ENCODE assay signal across 8 mouse cellular contexts in the genomic region with DNA sequence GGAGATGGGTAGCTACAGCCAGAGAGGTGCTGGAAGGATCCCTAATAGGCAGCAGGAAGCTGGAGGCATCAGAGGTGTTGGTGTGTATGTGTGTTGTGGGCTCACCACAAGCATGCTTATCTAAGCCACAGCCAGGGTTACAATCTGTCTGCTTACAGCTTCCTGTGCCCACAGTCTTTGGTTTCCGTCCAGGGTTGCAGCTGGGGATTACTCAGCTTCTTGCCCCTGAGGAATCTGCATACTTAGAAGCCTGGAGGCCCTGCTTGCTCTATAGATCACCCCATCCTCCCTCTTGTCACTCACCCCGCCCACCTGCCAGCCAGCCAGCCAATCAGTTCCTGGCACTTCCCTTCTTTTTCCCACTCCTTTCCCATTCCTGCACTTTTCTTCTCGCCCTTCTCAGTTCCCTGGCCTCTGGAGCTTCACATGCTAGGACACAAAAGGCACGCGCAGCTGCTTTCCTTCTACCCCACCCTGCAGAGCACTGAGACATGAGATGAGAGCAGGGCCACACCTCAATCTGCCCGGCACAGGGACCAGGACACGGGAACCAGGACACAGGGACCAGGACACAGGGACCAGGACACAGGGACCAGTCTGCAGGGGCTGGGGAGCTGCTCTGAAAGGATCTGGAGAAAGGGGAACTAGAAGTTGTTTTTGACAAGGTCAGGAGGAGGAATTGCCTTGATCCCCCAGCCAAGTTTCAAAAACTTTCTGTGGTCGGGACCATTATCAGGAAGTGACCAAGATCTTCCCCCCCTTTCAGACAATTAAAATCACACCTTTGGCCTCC. TPM values are rescaled to one million over a fixed set of nuclear protein-coding genes. Genes with fewer than 3 reads are reported as not detected.
DNase-seq lines count a peak whose midpoint lies in the region; ATAC-seq lines count a peak whose summit lies in the region.
"Not testable (repeated sequence)": the region's sequence is repeated elsewhere in the genome, so short reads cannot be mapped to it uniquely, and the experiment has no call there.

No protein-coding gene starts in this region.

- H3K4me1 ChIP-seq in forebrain, embryonic 10.5 days; heart, embryonic 10.5 days; intestine, embryonic 15.5 days (replicated peaks); midbrain, embryonic 12.5 days: not testable (repeated sequence)

- 14% methylated on average over 1 of the region's 8 CpGs for WGBS in forebrain, embryonic 10.5 days
- WGBS in heart, embryonic 10.5 days = 0% methylated on average over 1 of the region's 8 CpGs
- WGBS in intestine, embryonic 15.5 days = 25% methylated on average over 1 of the region's 8 CpGs
- WGBS in midbrain, embryonic 12.5 days = 0% methylated on average over 1 of the region's 8 CpGs

- H3K36me3 ChIP-seq in forebrain, embryonic 10.5 days (replicated peaks); heart, embryonic 10.5 days; intestine, embryonic 15.5 days; midbrain, embryonic 12.5 days: not testable (repeated sequence)

- not testable (repeated sequence) for H3K9me3 ChIP-seq in forebrain, embryonic 10.5 days; heart, embryonic 10.5 days; intestine, embryonic 15.5 days; midbrain, embryonic 12.5 days

- H3K27ac ChIP-seq in forebrain, embryonic 10.5 days; heart, embryonic 10.5 days; intestine, embryonic 15.5 days; midbrain, embryonic 12.5 days (replicated peaks): not testable (repeated sequence)

- intact Hi-C loops in left cerebral cortex, postnatal 4 days (cut with DNase I) = not testable (repeated sequence)

- H3K4me2 ChIP-seq in intestine, embryonic 15.5 days (replicated peaks); midbrain, embryonic 12.5 days (replicated peaks): not testable (repeated sequence)

- peak; percentile 23 for DNase-seq in adrenal gland, adult 2 months
- peak; percentile 11 for DNase-seq in forebrain, embryonic 10.5 days (ENCODE audit: extremely low spot score, low spot score)
- peak; percentile 71 for DNase-seq in heart, embryonic 10.5 days (ENCODE audit: low spot score)
- DNase-seq in left cerebral cortex, postnatal 4 days = peak; percentile 24
- DNase-seq in retina, postnatal 1 day = peak; percentile 16
- DNase-seq in thymus, postnatal 4 days = peak; percentile 11

- not testable (repeated sequence) for H3K9ac ChIP-seq in intestine, embryonic 15.5 days; midbrain, embryonic 12.5 days (replicated peaks)

- peak; percentile 83 for ATAC-seq in intestine, embryonic 15.5 days
- peak; percentile 83 for ATAC-seq in midbrain, embryonic 12.5 days (ENCODE audit: low FRiP score, low read depth)

- not testable (repeated sequence) for H3K4me3 ChIP-seq in forebrain, embryonic 10.5 days; heart, embryonic 10.5 days; intestine, embryonic 15.5 days (replicated peaks); midbrain, embryonic 12.5 days

- not testable (repeated sequence) for H3K27me3 ChIP-seq in forebrain, embryonic 10.5 days (ENCODE audit: poor library complexity, severe bottlenecking); heart, embryonic 10.5 days (ENCODE audit: insufficient read depth, poor library complexity, severe bottlenecking); intestine, embryonic 15.5 days (replicated peaks); midbrain, embryonic 12.5 days

RNA-seq across cellular contexts. Expression of gene Raet1d, which starts 53.5 kb away (rescaled TPM):
- under 1 TPM in 1 of 2 experiments, not detected in 1; 0.23 TPM for total RNA-seq in adrenal gland, adult 2 months (2021)
- not detected in 2 replicates for polyA plus RNA-seq in adrenal gland, adult 2 months (2012; rRNA removed)
- 16.1 and 17.8 TPM in 2 replicates for polyA plus RNA-seq in forebrain, embryonic 10.5 days (2016; fragmentation: Nextera tagmentation; extraction: Ambion mirVana)
- 14.8 and 19.3 TPM in 2 replicates for polyA plus RNA-seq in heart, embryonic 10.5 days (2016; fragmentation: Nextera tagmentation; extraction: Ambion mirVana)
- 9.1 and 10.8 TPM in 2 replicates for polyA plus RNA-seq in intestine, embryonic 15.5 days (2015; fragmentation: Nextera tagmentation; extraction: Ambion mirVana)
- total RNA-seq in left cerebral cortex, postnatal 4 days (2021) = under 1 TPM in 1 of 2 experiments, not detected in 1; 0.28 TPM
- polyA plus RNA-seq in midbrain, embryonic 12.5 days (2016; fragmentation: Nextera tagmentation; extraction: Ambion mirVana) = 14.2 and 14.5 TPM in 2 replicates

Comparison
In these comparisons a context has a peak if more than half of its experiments do, and no peak if none do; other contexts are left out.
1. DNase-seq: peak in every context shown above with its lines; median percentile 71 in heart, embryonic 10.5 days; 24 in left cerebral cortex, postnatal 4 days; 23 in adrenal gland, adult 2 months; 16 in retina, postnatal 1 day; 11 in forebrain, embryonic 10.5 days; 11 in thymus, postnatal 4 days.